Mouse (Mus musculus) E14TG2a.4 (cell line): ENCODE measurements around the gene Tead1.

ENCODE experiments used
- CTCF ChIP-seq: conservative IDR thresholded peaks from 2 replicates; pipeline ENCODE4 v1.5.1; 2014; ENCODE audit warnings: low read length
- POU5F1 ChIP-seq: IDR thresholded peaks from 2 replicates; pipeline ENCODE4 v1.6.1; 2014; ENCODE audit warnings: low read length, borderline replicate concordance

DNA sequence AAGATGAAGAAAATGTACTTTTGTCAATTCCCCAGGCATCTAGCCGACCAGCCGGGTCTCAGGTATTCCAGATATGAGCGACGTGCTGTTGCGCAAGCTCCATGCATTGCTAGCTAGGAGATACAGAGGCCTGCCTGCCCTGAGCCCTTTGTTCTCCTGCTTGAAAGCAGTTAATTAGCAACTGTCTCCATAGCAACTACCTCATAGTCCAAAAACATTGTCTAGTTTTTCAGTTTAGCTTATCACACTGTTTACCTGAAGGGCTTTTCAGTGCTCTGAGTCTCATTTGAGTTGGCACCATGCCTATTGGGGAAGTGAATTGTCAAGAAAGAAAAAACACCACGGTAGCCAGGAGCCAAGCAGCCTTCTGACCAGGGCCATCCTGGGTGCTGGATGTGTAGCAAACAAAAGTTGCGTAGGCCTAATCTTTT lies 109.2 kb downstream of the Tead1 start:
- no peak for TF ChIP-seq CTCF
- TF ChIP-seq POU5F1, result no peak
